Mouse (Mus musculus): Measurements from ENCODE around the gene Stambpl1. TPM values are rescaled to one million over a fixed set of nuclear protein-coding genes. Genes with fewer than 3 reads are reported as not detected.

Stambpl1 gene
- polyA plus RNA-seq, 1 experiment from 2014 or later = 30.0 TPM

DNA sequence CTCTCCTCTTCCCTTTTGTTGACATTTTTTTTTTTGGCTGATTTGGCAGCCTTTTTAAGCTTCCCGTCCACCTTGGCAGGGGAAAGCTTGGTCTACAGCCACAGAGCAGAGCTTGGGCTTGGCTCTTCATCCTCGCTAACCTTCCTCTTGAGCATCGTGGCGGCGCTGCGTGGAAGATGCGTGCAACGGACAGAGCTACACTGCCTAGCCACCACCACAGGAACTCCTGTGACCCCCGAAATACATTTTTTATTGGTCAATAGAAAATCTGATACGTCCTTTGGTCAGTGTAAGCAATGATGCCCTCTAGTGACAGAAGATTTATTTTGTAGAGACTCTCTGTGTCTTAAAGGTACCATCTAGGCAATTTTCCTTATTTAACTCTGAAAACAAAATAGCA lies 92.4 kb downstream of the Stambpl1 start:
- Histone ChIP-seq H3K4me1 (ENCODE audit: control insufficient read depth, insufficient read depth, low read depth, low read length) (no peaks in the 10 kb centered on the region), H3K4me3 (ENCODE audit: low read length) (no peak overlapping the region), H3K27ac (ENCODE audit: low read depth, low read length) (no peak overlapping the region), H3K27me3 (replicated peaks; ENCODE audit: control insufficient read depth, insufficient read depth, low read length) (no peaks in the 10 kb centered on the region), H3K9me3 (ENCODE audit: control insufficient read depth, low read length) (no peaks in the 10 kb centered on the region), H3K9ac (ENCODE audit: low read depth, low read length) (no peak overlapping the region), H3K4me2 (ENCODE audit: low read length) (peak overlapping the region; percentile 31; the same call in 1 of the 2 replicates), H3K36me3 (ENCODE audit: control insufficient read depth, insufficient read depth, low read length) (no peaks in the 10 kb centered on the region)
- no peak for ATAC-seq
- WGBS = 62% methylated on average over 10 of the region's 10 CpGs

GRCm38 (mm10) chr19:34284826-34285225 lies 92.8 kb downstream of the Stambpl1 start:
- Histone ChIP-seq H3K4me3 (ENCODE audit: low read length) (no peak overlapping the region), H3K4me1 (ENCODE audit: control insufficient read depth, insufficient read depth, low read depth, low read length) (no peaks in the 10 kb centered on the region), H3K27ac (ENCODE audit: low read depth, low read length) (no peak overlapping the region), H3K4me2 (ENCODE audit: low read length) (no peak overlapping the region), H3K27me3 (replicated peaks; ENCODE audit: control insufficient read depth, insufficient read depth, low read length) (no peaks in the 10 kb centered on the region), H3K36me3 (ENCODE audit: control insufficient read depth, insufficient read depth, low read length) (no peaks in the 10 kb centered on the region), H3K9ac (ENCODE audit: low read depth, low read length) (no peak overlapping the region), H3K9me3 (ENCODE audit: control insufficient read depth, low read length) (no peaks in the 10 kb centered on the region)
- WGBS = 51% methylated on average over 2 of the region's 2 CpGs
- no peak for ATAC-seq

- ATAC-seq = no peak
- Histone ChIP-seq H3K36me3 (ENCODE audit: control insufficient read depth, insufficient read depth, low read length) (no peaks in the 10 kb centered on the region), H3K27ac (ENCODE audit: low read depth, low read length) (no peak overlapping the region), H3K9me3 (ENCODE audit: control insufficient read depth, low read length) (no peaks in the 10 kb centered on the region), H3K4me3 (ENCODE audit: low read length) (no peak overlapping the region), H3K4me1 (ENCODE audit: control insufficient read depth, insufficient read depth, low read depth, low read length) (peaks cover 4% of the 10 kb centered on the region; the same call in 1 of the 2 replicates), H3K27me3 (replicated peaks; ENCODE audit: control insufficient read depth, insufficient read depth, low read length) (no peaks in the 10 kb centered on the region; the same call in 1 of the 2 replicates), H3K4me2 (ENCODE audit: low read length) (no peak overlapping the region), H3K9ac (ENCODE audit: low read depth, low read length) (no peak overlapping the region)
Measured at GRCm38 (mm10) chr19:34287221-34287620, 95.2 kb downstream of the Stambpl1 start.

DNA sequence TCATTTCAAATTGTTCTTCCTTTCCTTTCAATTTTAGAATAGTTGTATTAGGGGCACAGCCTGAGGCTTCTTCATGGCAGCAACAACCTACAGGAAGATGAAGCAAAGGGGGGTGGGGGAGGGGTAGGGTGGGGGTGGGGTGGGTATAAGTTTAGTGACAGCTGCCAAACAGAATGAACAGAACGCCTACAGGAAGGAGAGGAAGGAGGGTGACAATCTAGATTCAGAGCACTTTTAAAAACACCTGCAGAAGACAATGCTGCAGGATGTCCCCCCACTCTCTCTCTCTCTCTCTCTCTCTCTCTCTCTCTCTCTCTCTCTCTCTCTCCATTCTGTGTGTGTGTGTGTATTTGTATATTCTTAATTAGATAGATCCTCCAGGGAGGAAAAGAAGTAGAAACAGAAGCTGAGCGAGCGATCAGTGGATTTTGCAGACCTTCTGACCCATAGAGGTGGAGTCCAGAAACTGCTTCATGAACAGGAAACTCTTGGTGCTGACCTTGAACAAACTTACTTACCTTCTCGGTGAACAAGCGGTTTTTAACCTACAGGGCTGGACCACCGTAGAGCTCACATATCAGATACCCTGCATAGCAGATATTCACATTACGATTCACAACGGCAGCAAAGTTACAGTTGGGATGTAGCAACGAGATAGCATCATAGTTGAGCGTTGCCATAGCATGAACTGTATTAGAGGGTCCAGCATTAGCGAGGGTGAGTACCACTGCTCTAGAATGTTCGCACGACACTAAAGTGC lies 95.8 kb downstream of the Stambpl1 start:
- ATAC-seq = no peak
- WGBS = 87% methylated on average over 13 of the region's 13 CpGs

DNA sequence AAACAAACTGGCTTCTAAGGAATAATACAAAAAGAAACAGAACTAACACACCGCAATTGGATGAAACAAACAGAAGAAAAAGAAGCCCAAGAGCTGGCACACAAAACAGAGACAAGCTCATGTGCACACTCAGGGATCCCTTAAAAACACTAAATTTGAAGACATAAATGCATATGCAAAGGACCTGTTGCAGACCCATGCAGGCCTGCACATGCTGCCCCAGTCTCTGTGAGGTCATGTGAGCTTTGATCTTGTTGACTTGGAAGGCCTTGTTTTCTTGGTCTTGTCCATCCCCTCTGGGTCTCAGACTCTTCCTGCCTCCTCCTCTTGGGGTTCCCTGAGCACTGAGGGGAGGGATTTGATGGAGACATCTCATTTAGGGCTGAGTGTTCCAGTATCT lies 96.7 kb downstream of the Stambpl1 start:
- H3K27me3 ChIP-seq (replicated peaks; ENCODE audit: control insufficient read depth, insufficient read depth, low read length) = no peaks in the 10 kb centered on the region; the same call in 1 of the 2 replicates
- WGBS = 100% methylated on average over 1 of the region's 1 CpGs
- no peaks in the 10 kb centered on the region for H3K9me3 ChIP-seq (ENCODE audit: control insufficient read depth, low read length)
- H3K4me1 ChIP-seq (ENCODE audit: control insufficient read depth, insufficient read depth, low read depth, low read length) = peaks cover 4% of the 10 kb centered on the region; the same call in 1 of the 2 replicates
- H3K4me3 ChIP-seq (ENCODE audit: low read length) = no peak overlapping the region
- no peak overlapping the region for H3K4me2 ChIP-seq (ENCODE audit: low read length)
- ATAC-seq = no peak
- H3K9ac ChIP-seq (ENCODE audit: low read depth, low read length) = no peak overlapping the region
- H3K36me3 ChIP-seq (ENCODE audit: control insufficient read depth, insufficient read depth, low read length) = no peaks in the 10 kb centered on the region
- H3K27ac ChIP-seq (ENCODE audit: low read depth, low read length) = no peak overlapping the region

More for the DNA sequence above, 95.8 kb downstream of the Stambpl1 start:
- H3K4me1 ChIP-seq (ENCODE audit: control insufficient read depth, insufficient read depth, low read depth, low read length) = peaks cover 4% of the 10 kb centered on the region; the same call in 1 of the 2 replicates
- H3K9me3 ChIP-seq (ENCODE audit: control insufficient read depth, low read length) = no peaks in the 10 kb centered on the region
- H3K27me3 ChIP-seq (replicated peaks; ENCODE audit: control insufficient read depth, insufficient read depth, low read length) = no peaks in the 10 kb centered on the region; the same call in 1 of the 2 replicates
- H3K36me3 ChIP-seq (ENCODE audit: control insufficient read depth, insufficient read depth, low read length) = no peaks in the 10 kb centered on the region
- H3K27ac ChIP-seq (ENCODE audit: low read depth, low read length) = no peak overlapping the region
- no peak overlapping the region for H3K4me2 ChIP-seq (ENCODE audit: low read length)
- H3K4me3 ChIP-seq (ENCODE audit: low read length) = no peak overlapping the region
- no peak overlapping the region for H3K9ac ChIP-seq (ENCODE audit: low read depth, low read length)

Other genes with a start within 250 kb of the Stambpl1 start
- not detected in 2 replicates for gene Lipf, start 231.0 kb upstream of the Stambpl1 start, polyA plus RNA-seq (2015; fragmentation: Nextera tagmentation; extraction: Ambion mirVana)
- gene Lipk, start 183.9 kb upstream of the Stambpl1 start, polyA plus RNA-seq (2015; fragmentation: Nextera tagmentation; extraction: Ambion mirVana) = not detected in 2 replicates
- not detected in 2 replicates for gene Lipn, start 124.9 kb upstream of the Stambpl1 start, polyA plus RNA-seq (2015; fragmentation: Nextera tagmentation; extraction: Ambion mirVana)
- not detected in 2 replicates for gene Lipm, start 91.3 kb upstream of the Stambpl1 start, polyA plus RNA-seq (2015; fragmentation: Nextera tagmentation; extraction: Ambion mirVana)
- gene Ankrd22, start 26.2 kb upstream of the Stambpl1 start, polyA plus RNA-seq (2015; fragmentation: Nextera tagmentation; extraction: Ambion mirVana) = not detected in 2 replicates
- gene Acta2, start 63.4 kb downstream of the Stambpl1 start, polyA plus RNA-seq (2015; fragmentation: Nextera tagmentation; extraction: Ambion mirVana) = 17.6 and 29.5 TPM in 2 replicates
- 1.5 and 1.6 TPM in 2 replicates for gene Fas, start 98.4 kb downstream of the Stambpl1 start, polyA plus RNA-seq (2015; fragmentation: Nextera tagmentation; extraction: Ambion mirVana)